Mouse (Mus musculus) liver, adult 2 months (tissue): ENCODE measurements around the gene AA986860. TPM values are rescaled to one million over a fixed set of nuclear protein-coding genes. Genes with fewer than 3 reads are reported as not detected.

ENCODE experiments used
- DNase-seq: peaks from one replicate; pipeline ENCODE4 v3.0.0-alpha.2; 2011; ENCODE audit warnings: low read depth, low spot score; ENCODE audit errors: extremely low read depth
- H3K27ac ChIP-seq: fragments of 200-500 bp; replicated peaks from 2 replicates; pipeline ENCODE4 v1.5.1; 2012; ENCODE audit warnings: low read depth, mild to moderate bottlenecking, control low read depth, inconsistent platforms, low read length; ENCODE audit not compliant: insufficient read depth
- H3K27me3 ChIP-seq: fragments of 200-500 bp; 2 replicates; pipeline ENCODE4 v1.6.1; 2012; ENCODE audit warnings: mild to moderate bottlenecking, moderate library complexity, low read length, inconsistent platforms; ENCODE audit not compliant: control insufficient read depth, insufficient read depth
- H3K36me3 ChIP-seq: fragments of 200-500 bp; 2 replicates; pipeline ENCODE4 v1.6.1; 2012; ENCODE audit warnings: low read length, inconsistent platforms; ENCODE audit not compliant: control insufficient read depth, insufficient read depth
- H3K4me1 ChIP-seq: fragments of 200-500 bp; 2 replicates; pipeline ENCODE4 v1.6.1; 2011; ENCODE audit warnings: low read length; ENCODE audit not compliant: control insufficient read depth, insufficient read depth
- H3K4me3 ChIP-seq: fragments of 200-500 bp; 2 replicates; pipeline ENCODE4 v1.5.1; 2011; ENCODE audit warnings: low read depth, mild to moderate bottlenecking, control low read depth, low read length, moderate library complexity; ENCODE audit not compliant: insufficient read depth
- H3K79me2 ChIP-seq: fragments of 200-500 bp; 2 replicates; pipeline ENCODE4 v1.6.1; 2012; ENCODE audit warnings: inconsistent platforms, mild to moderate bottlenecking, low read length, moderate library complexity; ENCODE audit not compliant: control insufficient read depth, insufficient read depth
- H3K9ac ChIP-seq: fragments of 200-500 bp; 2 replicates; pipeline ENCODE4 v1.6.1; 2012; ENCODE audit warnings: low read depth, mild to moderate bottlenecking, control low read depth, inconsistent platforms, low read length
- CTCF ChIP-seq: fragments of 200-500 bp; IDR thresholded peaks from 2 replicates; pipeline ENCODE4 v1.5.1; 2011; ENCODE audit warnings: low read depth, low read length, control low read depth
- POLR2A ChIP-seq: fragments of 200-500 bp; IDR thresholded peaks from 2 replicates; pipeline ENCODE4 v1.6.1; 2011; ENCODE audit warnings: low read length, control low read depth; ENCODE audit not compliant: insufficient read depth; ENCODE audit errors: extremely low read depth
- WGBS: fragments of 180-500 bp; shearing (Covaris S2); methylation state at CpG from one replicate; pipeline ENCODE4 v1.1.7; 2018; 5-methylcytosine and 5-hydroxymethylcytosine counted together
- polyA plus RNA-seq: library from polyadenylated mRNA; depleted of rRNA; stranded (reverse); fragments of >200 nt; gene quantifications from 2 replicates; pipeline ENCODE4 v1.2.3, GENCODE M21; 2012
- total RNA-seq: library from RNA; depleted of rRNA; stranded (reverse); fragments of >200 nt; gene quantifications from 2 replicates; pipeline ENCODE4 v1.2.3, GENCODE M21; 2014

AA986860 gene
- total and polyA plus RNA-seq, 2 experiments: 0.18 to 0.65 TPM

- Histone ChIP-seq H3K27ac (peak overlapping the region; percentile 47), H3K4me1 (peaks cover 14% of the 10 kb centered on the region), H3K4me3 (no peak overlapping the region)
These were observed 1.2 kb downstream of the AA986860 start for GRCm38 (mm10) chr1:130732706-130733658.

GRCm38 (mm10) chr1:130733671-130734070 lies 1.9 kb downstream of the AA986860 start:
- Histone ChIP-seq H3K27ac (peak overlapping the region; percentile 84), H3K27me3 (no peaks in the 10 kb centered on the region), H3K36me3 (no peaks in the 10 kb centered on the region), H3K4me3 (no peak overlapping the region; the same call in 1 of the 2 replicates), H3K9ac (peak overlapping the region; percentile 39), H3K4me1 (peaks cover 14% of the 10 kb centered on the region; the same call in 1 of the 2 replicates), H3K79me2 (peaks cover 3% of the 10 kb centered on the region; the same call in 1 of the 2 replicates)
- TF ChIP-seq POLR2A: no peak
- TF ChIP-seq CTCF: no peak
- DNase-seq: peak; percentile 96
- WGBS: 33% methylated on average over 4 of the region's 4 CpGs

More at GRCm38 (mm10) chr1:130732706-130733658, 1.2 kb downstream of the AA986860 start:
- DNase-seq: no peak
- H3K36me3 ChIP-seq: peaks cover 1% of the 10 kb centered on the region
- H3K79me2 ChIP-seq: peaks cover 3% of the 10 kb centered on the region; the same call in 1 of the 2 replicates
- H3K27me3 ChIP-seq: no peaks in the 10 kb centered on the region
- WGBS: 57% methylated on average over 13 of the region's 13 CpGs
- no peak for TF ChIP-seq CTCF
- TF ChIP-seq POLR2A: no peak
- peak overlapping the region; percentile 39 for H3K9ac ChIP-seq

- peaks cover 14% of the 10 kb centered on the region; the same call in 1 of the 2 replicates for H3K4me1 ChIP-seq
- H3K27ac ChIP-seq: peak overlapping the region; percentile 84
These were observed 2.7 kb downstream of the AA986860 start for GRCm38 (mm10) chr1:130734452-130734851.

GRCm38 (mm10) chr1:130734852-130735251 lies 3.1 kb downstream of the AA986860 start:
- H3K36me3 ChIP-seq: no peaks in the 10 kb centered on the region
- H3K27me3 ChIP-seq: no peaks in the 10 kb centered on the region
- peaks cover 3% of the 10 kb centered on the region; the same call in 1 of the 2 replicates for H3K79me2 ChIP-seq
- TF ChIP-seq CTCF (no peak), POLR2A (no peak)
- WGBS: 80% methylated on average over 8 of the region's 8 CpGs
- H3K27ac ChIP-seq: peak overlapping the region; percentile 84
- no peak for DNase-seq
- no peak overlapping the region for H3K9ac ChIP-seq
- H3K4me1 ChIP-seq: peaks cover 14% of the 10 kb centered on the region; the same call in 1 of the 2 replicates
- H3K4me3 ChIP-seq: no peak overlapping the region

More at GRCm38 (mm10) chr1:130734452-130734851, 2.7 kb downstream of the AA986860 start:
- whole genome bisulfite sequencing: 47% methylated on average over 5 of the region's 5 CpGs
- no peak for TF ChIP-seq CTCF
- TF ChIP-seq POLR2A: no peak
- no peaks in the 10 kb centered on the region for H3K27me3 ChIP-seq
- peaks cover 3% of the 10 kb centered on the region; the same call in 1 of the 2 replicates for H3K79me2 ChIP-seq
- H3K9ac ChIP-seq: peak overlapping the region; percentile 40
- DNase-seq: no peak
- no peaks in the 10 kb centered on the region for H3K36me3 ChIP-seq
- no peak overlapping the region for H3K4me3 ChIP-seq

GRCm38 (mm10) chr1:130737411-130737881 lies 5.7 kb downstream of the AA986860 start:
- H3K79me2 ChIP-seq: peaks cover 3% of the 10 kb centered on the region; the same call in 1 of the 2 replicates
- no peak for DNase-seq
- WGBS: 87% methylated on average over 11 of the region's 11 CpGs
- H3K27ac ChIP-seq: no peak overlapping the region
- peaks cover 22% of the 10 kb centered on the region for H3K4me1 ChIP-seq
- H3K36me3 ChIP-seq: no peaks in the 10 kb centered on the region
- no peak overlapping the region for H3K9ac ChIP-seq
- H3K4me3 ChIP-seq: no peak overlapping the region
- TF ChIP-seq POLR2A (no peak), CTCF (no peak)
- H3K27me3 ChIP-seq: no peaks in the 10 kb centered on the region
